Mouse (Mus musculus) G1E (cell line): ENCODE results near the gene Casp3. TPM values are rescaled to one million over a fixed set of nuclear protein-coding genes. Genes with fewer than 3 reads are reported as not detected.

Experiments
- ATAC-seq: 2 replicates; pipeline ENCODE4 v1.8.0; 2016; ENCODE audit warnings: mild to moderate bottlenecking; ENCODE audit not compliant: insufficient number of reproducible peaks, poor library complexity, low FRiP score, severe bottlenecking; ENCODE audit errors: extremely low read depth
- DNase-seq: peaks from one replicate; pipeline ENCODE4 v3.0.0; 2012; ENCODE audit warnings: low spot score
- H3K27me3 ChIP-seq: 2 replicates; pipeline ENCODE4 v1.6.1; 2012; ENCODE audit warnings: mild to moderate bottlenecking, low read length, inconsistent platforms; ENCODE audit not compliant: insufficient read depth
- H3K36me3 ChIP-seq: replicated peaks from 2 replicates; pipeline ENCODE3; 2012; ENCODE audit warnings: mild to moderate bottlenecking, inconsistent platforms
- H3K4me1 ChIP-seq: 2 replicates; pipeline ENCODE4 v1.6.1; 2012; ENCODE audit warnings: low read depth, low read length, inconsistent platforms, mixed read lengths; ENCODE audit not compliant: insufficient read depth
- H3K4me3 ChIP-seq: 2 replicates; pipeline ENCODE4 v1.5.1; 2012; ENCODE audit warnings: low read depth, mild to moderate bottlenecking, inconsistent platforms, low read length, moderate library complexity, mixed read lengths
- H3K9me3 ChIP-seq: replicated peaks from 2 replicates; pipeline ENCODE4 v1.6.1; 2012; ENCODE audit warnings: inconsistent platforms
- CTCF ChIP-seq: IDR thresholded peaks from 2 replicates; pipeline ENCODE4 v1.5.1; 2012; ENCODE audit warnings: low read depth, low read length, inconsistent platforms, mixed read lengths
- GATA1 ChIP-seq: IDR thresholded peaks from 2 replicates; pipeline ENCODE4 v1.6.1; 2012; ENCODE audit warnings: borderline replicate concordance, low read length, inconsistent platforms, mixed read lengths
- GATA2 ChIP-seq: IDR thresholded peaks from 2 replicates; pipeline ENCODE4 v1.6.1; 2012; ENCODE audit warnings: low read depth, low read length, inconsistent platforms, borderline replicate concordance
- POLR2AphosphoS5 ChIP-seq: IDR thresholded peaks from 2 replicates; pipeline ENCODE4 v1.6.1; 2012; ENCODE audit warnings: low read depth, low read length, inconsistent platforms; ENCODE audit not compliant: insufficient replicate concordance
- TAL1 ChIP-seq: conservative IDR thresholded peaks from 2 replicates; pipeline ENCODE4 v1.6.1; 2012; ENCODE audit warnings: low read depth, low read length, inconsistent platforms, mixed read lengths
- polyA plus RNA-seq: library from polyadenylated mRNA; stranded (reverse); fragments of >175 nt; gene quantifications from 2 replicates; pipeline ENCODE4 v1.2.3, GENCODE M21; 2012
- total RNA-seq, 2 experiments: library from RNA; stranded (forward) in 1 of 2; stranded (reverse) in 1 of 2; fragments of 200-1000 nt in 1 of 2; fragments of >200 nt in 1 of 2; fragmentation: Nextera tagmentation in 1 of 2; gene quantifications; 2 replicates each; pipeline ENCODE4 v1.2.3; 2014 to 2017

Gene Casp3
- total and polyA plus RNA-seq, 3 experiments, result 38.8 to 390 (median 102) TPM

- TF ChIP-seq CTCF (no peak), GATA1 (no peak), POLR2AphosphoS5 (no peak), GATA2 (no peak), TAL1 (no peak)
- DNase-seq (no peak), ATAC-seq (no peak)
- H3K36me3 ChIP-seq, result peaks cover 48% of the 10 kb centered on the region
- peaks cover 33% of the 10 kb centered on the region for H3K4me1 ChIP-seq
- H3K4me3 ChIP-seq, result no peak overlapping the region; the same call in 1 of the 2 replicates
- no peaks in the 10 kb centered on the region for H3K9me3 ChIP-seq
- H3K27me3 ChIP-seq, result no peaks in the 10 kb centered on the region
Observed at GRCm38 (mm10) chr8:46613377-46613776, 3.7 kb upstream of the Casp3 start.

GRCm38 (mm10) chr8:46615936-46616335 is 1.2 kb upstream of the Casp3 start:
- DNase-seq (peak; percentile 15), ATAC-seq (no peak)
- H3K9me3 ChIP-seq, result no peaks in the 10 kb centered on the region
- H3K4me3 ChIP-seq, result peak overlapping the region; percentile 93
- H3K36me3 ChIP-seq, result peaks cover 29% of the 10 kb centered on the region
- H3K4me1 ChIP-seq, result peaks cover 45% of the 10 kb centered on the region
- H3K27me3 ChIP-seq, result no peaks in the 10 kb centered on the region
- TF ChIP-seq GATA2 (no peak), TAL1 (no peak), GATA1 (no peak), POLR2AphosphoS5 (no peak), CTCF (no peak)

- Histone ChIP-seq H3K36me3 (peaks cover 26% of the 10 kb centered on the region), H3K27me3 (no peaks in the 10 kb centered on the region), H3K4me3 (peak overlapping the region; percentile 93), H3K9me3 (no peaks in the 10 kb centered on the region), H3K4me1 (peaks cover 52% of the 10 kb centered on the region)
- ATAC-seq (no peak), DNase-seq (peak; percentile 26)
- TF ChIP-seq GATA1 (no peak), POLR2AphosphoS5 (no peak), CTCF (no peak), GATA2 (no peak), TAL1 (no peak)
Observed at GRCm38 (mm10) chr8:46617690-46618620, 864 bp downstream of the Casp3 start.

GRCm38 (mm10) chr8:46618639-46619320 is 1.7 kb downstream of the Casp3 start:
- DNase-seq (no peak), ATAC-seq (no peak)
- H3K27me3 ChIP-seq, result no peaks in the 10 kb centered on the region
- H3K4me1 ChIP-seq, result peaks cover 51% of the 10 kb centered on the region
- TF ChIP-seq CTCF, result no peak
- no peak for TF ChIP-seq GATA1
- TF ChIP-seq POLR2AphosphoS5, result no peak
- TF ChIP-seq TAL1, result no peak
- no peak for TF ChIP-seq GATA2
- H3K4me3 ChIP-seq, result peak overlapping the region; percentile 93
- H3K9me3 ChIP-seq, result no peaks in the 10 kb centered on the region
- peaks cover 23% of the 10 kb centered on the region for H3K36me3 ChIP-seq

- H3K4me3 ChIP-seq, result no peak overlapping the region
- TF ChIP-seq TAL1 (no peak), POLR2AphosphoS5 (no peak), CTCF (no peak), GATA2 (no peak), GATA1 (no peak)
- H3K9me3 ChIP-seq, result no peaks in the 10 kb centered on the region
- H3K4me1 ChIP-seq, result peaks cover 70% of the 10 kb centered on the region
- no peak for ATAC-seq
- no peak for DNase-seq
- no peaks in the 10 kb centered on the region for H3K27me3 ChIP-seq
- peaks cover 44% of the 10 kb centered on the region for H3K36me3 ChIP-seq
Observed at GRCm38 (mm10) chr8:46622446-46623270, 5.6 kb downstream of the Casp3 start.

GRCm38 (mm10) chr8:46625166-46625565 is 8.1 kb downstream of the Casp3 start:
- no peak overlapping the region for H3K4me3 ChIP-seq
- peaks cover 65% of the 10 kb centered on the region for H3K36me3 ChIP-seq

More at GRCm38 (mm10) chr8:46625166-46625565, 8.1 kb downstream of the Casp3 start:
- no peaks in the 10 kb centered on the region for H3K9me3 ChIP-seq
- no peaks in the 10 kb centered on the region for H3K27me3 ChIP-seq
- TF ChIP-seq TAL1 (no peak), CTCF (no peak), GATA1 (no peak), GATA2 (no peak), POLR2AphosphoS5 (no peak)
- H3K4me1 ChIP-seq, result peaks cover 80% of the 10 kb centered on the region
- DNase-seq (no peak), ATAC-seq (no peak)
